Mouse (Mus musculus) neural tube, embryonic 11.5 days (tissue): ENCODE results near the gene Fam221b. TPM values are rescaled to one million over a fixed set of nuclear protein-coding genes. Genes with fewer than 3 reads are reported as not detected.

Experiments
- ATAC-seq: fragments of 200-750 bp; cut with Nextera tagmentation; 2 replicates; pipeline ENCODE4 v1.8.0; 2017; ENCODE audit warnings: moderate number of reproducible peaks, mild to moderate bottlenecking, moderate TSS enrichment, moderate library complexity; ENCODE audit not compliant: insufficient read depth, low FRiP score, low TSS enrichment
- DNase-seq: peaks from one replicate; pipeline ENCODE4 v3.0.0-alpha.2; 2015; ENCODE audit warnings: low spot score
- H3K27ac ChIP-seq: fragments of 300-500 bp; sonication (generic); 2 replicates; pipeline ENCODE4 v1.5.1; 2014; ENCODE audit warnings: low read depth, mild to moderate bottlenecking, low read length
- H3K27me3 ChIP-seq: fragments of 300-500 bp; sonication (generic); 2 replicates; pipeline ENCODE4 v1.6.1; 2014; ENCODE audit warnings: mild to moderate bottlenecking, low read length, mixed read lengths; ENCODE audit not compliant: control insufficient read depth, insufficient read depth
- H3K36me3 ChIP-seq: fragments of 300-500 bp; sonication (generic); 2 replicates; pipeline ENCODE4 v1.6.1; 2014; ENCODE audit warnings: mild to moderate bottlenecking, low read length, moderate library complexity, mixed read lengths; ENCODE audit not compliant: control insufficient read depth, insufficient read depth
- H3K4me1 ChIP-seq: fragments of 300-500 bp; sonication (generic); 2 replicates; pipeline ENCODE4 v1.6.1; 2014; ENCODE audit warnings: low read length, mixed read lengths; ENCODE audit not compliant: control insufficient read depth, insufficient read depth
- H3K4me2 ChIP-seq: fragments of 300-500 bp; sonication (generic); 2 replicates; pipeline ENCODE4 v1.6.1; 2014; ENCODE audit warnings: low read depth, mild to moderate bottlenecking, moderate library complexity
- H3K4me3 ChIP-seq: fragments of 300-500 bp; sonication (generic); 2 replicates; pipeline ENCODE4 v1.5.1; 2014; ENCODE audit warnings: low read depth, low read length
- H3K9ac ChIP-seq: fragments of 300-500 bp; sonication (generic); 2 replicates; pipeline ENCODE4 v1.6.1; 2014; ENCODE audit warnings: mild to moderate bottlenecking, low read length
- H3K9me3 ChIP-seq: fragments of 300-500 bp; sonication (generic); 2 replicates; pipeline ENCODE4 v1.6.1; 2016; ENCODE audit warnings: low read length; ENCODE audit not compliant: control insufficient read depth
- WGBS: fragments of 180-500 bp; shearing (Covaris S2); extraction: QIAGEN DNeasy Blood & Tissue Kit; methylation state at CpG from one replicate; pipeline ENCODE4 v1.1.7; 2014; 5-methylcytosine and 5-hydroxymethylcytosine counted together
- microRNA-seq: library from miRNA; unstranded; fragments of <30 nt; microRNA quantifications from one replicate; pipeline ENCODE4, GENCODE M21; 2016
- polyA plus RNA-seq: library from polyadenylated mRNA; unstranded; fragments of >200 nt; fragmentation: Nextera tagmentation; extraction: Ambion mirVana; gene quantifications from 2 replicates; pipeline ENCODE4 v1.2.1, GENCODE M21; 2014

Fam221b gene
- polyA plus RNA-seq, 1 experiment from 2014 or later = 2.4 TPM

DNA sequence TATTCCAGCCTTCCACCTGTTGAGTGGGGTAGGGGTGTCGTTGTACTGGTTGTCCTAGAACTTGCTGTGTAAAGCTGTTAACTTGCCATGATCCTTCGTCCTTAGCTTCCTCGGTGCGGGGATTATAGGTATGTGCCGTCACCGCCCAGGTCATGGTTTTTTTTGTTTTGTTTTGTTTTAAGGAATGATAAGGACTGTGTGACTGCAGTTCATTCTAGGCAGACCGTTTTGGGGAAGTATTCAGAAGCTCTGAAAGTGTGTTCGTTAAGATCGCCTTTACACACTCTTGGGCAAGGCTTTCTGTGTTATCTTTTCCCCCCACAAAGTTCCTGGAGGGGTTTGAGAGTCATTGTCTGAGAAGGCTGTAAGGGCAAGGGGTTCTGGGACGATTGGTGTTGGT is 56.4 kb downstream of the Fam221b start:
- DNase-seq (no peak), ATAC-seq (no peak)
- H3K36me3 ChIP-seq = no peaks in the 10 kb centered on the region
- no peak overlapping the region for H3K4me3 ChIP-seq
- no peaks in the 10 kb centered on the region for H3K27me3 ChIP-seq
- 79% methylated on average over 10 of the region's 10 CpGs for WGBS
- H3K27ac ChIP-seq = no peak overlapping the region
- no peaks in the 10 kb centered on the region for H3K9me3 ChIP-seq
- no peak overlapping the region for H3K9ac ChIP-seq
- no peak overlapping the region for H3K4me2 ChIP-seq
- H3K4me1 ChIP-seq = no peaks in the 10 kb centered on the region

Small RNA genes within 50 kb of the gene (microRNA-seq; reads per million reads assigned to microRNA genes)
- not detected for gene Gm25262

Other genes starting within 250 kb of the Fam221b start
- gene Fam166b, start 240.0 kb downstream of the Fam221b start, polyA plus RNA-seq = 0.20 TPM in 1 of 2 replicates, not detected in the other
- 8.6 and 9.5 TPM in 2 replicates for gene Tesk1, start 227.2 kb downstream of the Fam221b start, polyA plus RNA-seq
- gene Cd72, start 214.5 kb downstream of the Fam221b start, polyA plus RNA-seq = 2.1 and 2.8 TPM in 2 replicates
- not detected in 2 replicates for gene Sit1, start 185.4 kb downstream of the Fam221b start, polyA plus RNA-seq
- gene Ccdc107, start 176.2 kb downstream of the Fam221b start, polyA plus RNA-seq = 46.6 and 55.9 TPM in 2 replicates
- gene Arhgef39, start 169.4 kb downstream of the Fam221b start, polyA plus RNA-seq = 36.7 and 39.3 TPM in 2 replicates
- 0.23 and 0.44 TPM in 2 replicates for gene Car9, start 162.2 kb downstream of the Fam221b start, polyA plus RNA-seq
- gene Tpm2, start 145.4 kb downstream of the Fam221b start, polyA plus RNA-seq = 101 and 127 TPM in 2 replicates
- gene Creb3, start 106.8 kb downstream of the Fam221b start, polyA plus RNA-seq = 56.0 and 62.5 TPM in 2 replicates
- gene Tln1, start 106.5 kb downstream of the Fam221b start, polyA plus RNA-seq = 42.1 and 48.8 TPM in 2 replicates
- gene Rgp1, start 90.4 kb downstream of the Fam221b start, polyA plus RNA-seq = 26.5 and 32.1 TPM in 2 replicates
- 29.8 and 30.8 TPM in 2 replicates for gene Gba2, start 90.3 kb downstream of the Fam221b start, polyA plus RNA-seq
- 1.8 and 2.4 TPM in 2 replicates for gene Msmp, start 84.7 kb downstream of the Fam221b start, polyA plus RNA-seq
- gene Npr2, start 37.2 kb downstream of the Fam221b start, polyA plus RNA-seq = 29.0 and 37.4 TPM in 2 replicates
- gene Spag8, start 15.6 kb downstream of the Fam221b start, polyA plus RNA-seq = 0.89 and 1.1 TPM in 2 replicates
- 63.8 and 65.4 TPM in 2 replicates for gene Hint2, start 12.7 kb downstream of the Fam221b start, polyA plus RNA-seq
- 5.4 and 5.7 TPM in 2 replicates for gene Tmem8b, start 174 bp downstream of the Fam221b start, polyA plus RNA-seq
- gene Olfr70, start 31.7 kb upstream of the Fam221b start, polyA plus RNA-seq = not detected in 2 replicates
- not detected in 2 replicates for gene Olfr71, start 41.1 kb upstream of the Fam221b start, polyA plus RNA-seq
- gene Hrct1, start 58.0 kb upstream of the Fam221b start, polyA plus RNA-seq = 0.22 TPM in 1 of 2 replicates, not detected in the other
- not detected in 2 replicates for gene Spaar, start 60.9 kb upstream of the Fam221b start, polyA plus RNA-seq
- not detected in 2 replicates for gene Olfr159, start 101.9 kb upstream of the Fam221b start, polyA plus RNA-seq
- gene Olfr156, start 154.8 kb upstream of the Fam221b start, polyA plus RNA-seq = not detected in 2 replicates
- gene Olfr157, start 171.1 kb upstream of the Fam221b start, polyA plus RNA-seq = not detected in 2 replicates
- gene Olfr155, start 182.4 kb upstream of the Fam221b start, polyA plus RNA-seq = not detected in 2 replicates
- gene Reck, start 206.4 kb upstream of the Fam221b start, polyA plus RNA-seq = 15.9 and 18.5 TPM in 2 replicates